Mouse (Mus musculus) embryo, embryonic 11.5 days (tissue): ENCODE measurements around the gene Lsm6.

Source experiments
- DNase-seq: peaks from one replicate; pipeline ENCODE4 v3.0.0-alpha.2; 2012; ENCODE audit warnings: low read depth, low spot score

Gene Lsm6

GRCm38 (mm10) chr8:78806006-78806405 lies 14.9 kb downstream of the Lsm6 start:
- DNase-seq = no peak

- DNase-seq = no peak
Observed at GRCm38 (mm10) chr8:78801201-78801600, 19.7 kb downstream of the Lsm6 start.

- no peak for DNase-seq
Observed at GRCm38 (mm10) chr8:78798671-78799070, 22.3 kb downstream of the Lsm6 start.

GRCm38 (mm10) chr8:78797985-78798384 lies 23.0 kb downstream of the Lsm6 start:
- DNase-seq = no peak

- DNase-seq = no peak
Observed at GRCm38 (mm10) chr8:78793231-78793630, 27.7 kb downstream of the Lsm6 start.

- no peak for DNase-seq
Observed at GRCm38 (mm10) chr8:78776816-78777215, 44.1 kb downstream of the Lsm6 start.

GRCm38 (mm10) chr8:78771256-78771655 lies 49.7 kb downstream of the Lsm6 start:
- no peak for DNase-seq

- no peak for DNase-seq
Observed at GRCm38 (mm10) chr8:78770584-78770983, 50.4 kb downstream of the Lsm6 start.

- no peak for DNase-seq
Observed at GRCm38 (mm10) chr8:78765556-78765955, 55.4 kb downstream of the Lsm6 start.

GRCm38 (mm10) chr8:78764976-78765375 lies 56.0 kb downstream of the Lsm6 start:
- no peak for DNase-seq

- DNase-seq = no peak
Observed at GRCm38 (mm10) chr8:78759139-78759538, 61.8 kb downstream of the Lsm6 start.

- DNase-seq = no peak
Observed at GRCm38 (mm10) chr8:78754986-78755385, 66.0 kb downstream of the Lsm6 start.
